Mouse (Mus musculus): Measurements from ENCODE around the gene Pcsk7.

Gene Pcsk7

DNA sequence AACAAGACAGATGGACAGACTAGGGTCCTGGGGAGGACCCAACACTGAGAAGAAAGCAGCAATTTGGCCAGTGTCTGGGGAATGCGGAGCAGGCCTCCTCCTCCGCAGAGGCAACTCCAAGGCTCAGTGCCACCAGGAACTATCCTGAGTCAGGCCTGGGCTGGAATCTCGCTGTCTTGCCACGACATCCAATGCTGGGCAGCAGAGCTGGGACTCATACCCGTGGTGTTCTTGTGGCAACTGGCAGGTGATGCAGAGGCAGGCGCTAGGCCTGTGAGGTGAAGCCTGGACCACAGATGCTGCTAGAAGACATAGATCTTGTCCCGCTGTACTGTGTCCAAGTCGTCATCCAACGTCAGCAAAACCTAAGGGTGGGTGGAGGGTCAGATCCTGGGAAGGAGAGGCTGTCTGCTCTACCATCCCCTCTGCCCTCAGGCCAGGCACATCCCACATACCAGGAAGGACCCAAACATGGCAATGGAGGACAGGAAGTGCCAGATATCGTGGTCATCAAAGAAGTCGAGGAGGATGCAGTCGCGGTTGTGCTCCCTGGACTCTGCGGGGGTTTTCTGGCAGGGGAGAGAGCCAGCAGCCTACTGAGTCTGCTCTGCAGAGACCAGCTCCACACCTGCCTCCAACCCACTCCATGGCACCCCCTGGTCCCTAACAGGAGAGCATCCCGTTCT lies 32.8 kb downstream of the Pcsk7 start:
- no peak for DNase-seq (ENCODE audit: low read depth, low spot score)

DNA sequence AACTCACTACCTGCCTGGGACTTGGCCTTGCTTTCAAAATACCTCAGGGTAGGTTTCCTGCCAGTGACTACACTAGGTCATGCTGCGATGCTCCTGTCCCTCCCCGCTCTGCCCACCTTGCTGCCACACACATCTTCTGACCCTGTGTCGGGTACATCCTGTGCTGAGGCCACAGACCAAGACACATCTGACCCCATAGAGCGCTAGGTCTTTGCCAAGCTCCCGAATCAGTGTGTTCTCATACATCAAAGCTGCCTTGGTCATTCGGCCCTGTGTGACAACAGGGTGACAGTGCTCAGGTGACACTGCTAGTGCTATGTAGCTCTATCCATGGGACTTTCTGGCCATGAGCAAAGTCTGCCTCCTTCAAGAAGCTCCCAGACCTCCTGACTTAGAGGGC lies 33.5 kb downstream of the Pcsk7 start:
- DNase-seq (ENCODE audit: low read depth, low spot score): no peak

- DNase-seq (ENCODE audit: low read depth, low spot score): no peak
These were observed 35.1 kb downstream of the Pcsk7 start for GRCm38 (mm10) chr9:45941329-45941888.

DNA sequence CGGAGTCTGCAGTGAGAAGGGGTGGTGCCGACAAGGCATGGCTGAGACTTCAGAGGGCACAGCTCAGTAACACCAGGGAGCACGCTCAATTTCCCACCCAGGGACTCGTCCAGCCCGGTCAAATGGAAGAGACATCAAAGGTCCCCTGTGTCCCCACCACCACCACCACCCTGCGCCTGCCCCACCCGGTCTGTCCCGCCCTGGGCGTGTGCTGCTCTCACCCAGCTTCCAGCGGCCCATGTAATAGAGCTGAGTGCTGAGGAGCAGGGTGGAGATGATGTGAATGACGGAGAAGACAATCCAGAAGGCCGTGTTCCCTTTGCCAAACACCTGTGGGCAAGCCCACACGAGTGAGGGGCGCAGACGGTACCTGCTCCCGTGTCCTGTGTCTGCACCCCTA lies 36.2 kb downstream of the Pcsk7 start:
- DNase-seq (ENCODE audit: low read depth, low spot score): no peak

GRCm38 (mm10) chr9:45942916-45943315 lies 36.6 kb downstream of the Pcsk7 start:
- no peak for DNase-seq (ENCODE audit: low read depth, low spot score)

DNA sequence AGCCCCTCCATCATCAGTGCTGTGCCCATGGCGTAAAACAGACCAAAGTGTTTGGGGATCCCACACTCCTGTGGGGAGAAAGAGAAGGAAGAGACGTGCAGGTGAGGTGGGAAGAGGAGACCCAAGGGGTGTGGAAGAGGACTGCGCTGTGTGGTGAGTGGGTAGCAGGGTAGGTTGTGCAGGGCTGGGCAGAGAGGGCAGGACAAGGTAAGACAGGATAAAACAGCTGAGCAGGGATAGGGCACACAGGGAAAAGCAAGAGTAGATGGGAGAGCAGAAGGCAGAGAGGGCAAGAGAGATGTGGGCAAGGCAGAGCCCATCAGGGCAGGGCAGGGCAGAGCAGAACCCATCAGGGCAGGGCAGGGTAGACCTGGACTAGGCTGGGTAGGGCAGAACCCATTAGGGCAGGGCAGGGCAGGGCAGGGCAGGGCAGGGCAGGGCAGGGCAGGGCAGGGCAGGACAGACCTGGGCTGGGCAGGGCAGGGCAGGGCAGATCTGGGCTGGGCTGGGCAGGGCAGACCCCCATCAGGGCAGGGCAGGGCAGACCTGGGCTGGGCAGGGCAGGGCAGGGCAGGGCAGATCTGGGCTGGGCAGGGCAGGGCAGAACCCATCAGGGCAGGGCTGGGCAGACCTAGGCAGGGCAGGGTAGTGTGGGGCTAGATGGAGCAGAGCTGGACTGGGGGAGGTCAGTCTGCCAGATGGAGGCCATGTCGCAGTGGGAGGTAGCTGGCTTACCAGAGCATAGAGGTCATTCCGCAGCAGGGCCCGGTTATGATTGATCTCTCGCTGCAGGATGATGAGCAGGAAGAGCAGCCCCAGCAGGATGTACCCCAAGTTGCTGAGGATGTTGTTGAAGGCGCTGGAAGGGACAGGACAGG lies 37.6 kb downstream of the Pcsk7 start:
- DNase-seq (ENCODE audit: low read depth, low spot score): no peak

- DNase-seq (ENCODE audit: low read depth, low spot score): peak; percentile 93
These were observed 38.5 kb downstream of the Pcsk7 start for GRCm38 (mm10) chr9:45944506-45945400.

DNA sequence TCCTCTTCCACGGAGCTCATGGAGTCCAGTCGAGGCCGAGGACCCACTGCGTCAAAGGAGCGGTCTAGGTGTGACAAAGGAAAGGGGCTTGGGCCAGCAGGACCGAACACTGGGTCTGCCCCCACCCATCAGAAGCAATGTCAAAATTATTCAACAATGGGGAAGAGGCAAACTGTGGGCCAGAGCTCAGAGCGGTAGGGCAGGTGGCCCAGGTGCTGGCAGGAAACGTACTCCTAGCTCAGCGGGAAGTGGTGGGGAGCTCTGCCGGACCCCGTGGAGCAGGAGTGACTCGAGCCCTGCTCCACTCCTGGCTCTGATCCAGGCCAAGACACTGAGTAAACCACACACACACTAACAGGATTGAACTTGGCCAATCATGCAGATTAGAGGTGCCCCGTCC lies 39.4 kb downstream of the Pcsk7 start:
- DNase-seq (ENCODE audit: low read depth, low spot score): peak; percentile 58

GRCm38 (mm10) chr9:45946182-45946871 lies 40.0 kb downstream of the Pcsk7 start:
- DNase-seq (ENCODE audit: low read depth, low spot score): peak; percentile 47

GRCm38 (mm10) chr9:45946872-45947183 lies 40.5 kb downstream of the Pcsk7 start:
- DNase-seq (ENCODE audit: low read depth, low spot score): no peak

- no peak for DNase-seq (ENCODE audit: low read depth, low spot score)
These were observed 45.8 kb downstream of the Pcsk7 start for GRCm38 (mm10) chr9:45952057-45952456.

DNA sequence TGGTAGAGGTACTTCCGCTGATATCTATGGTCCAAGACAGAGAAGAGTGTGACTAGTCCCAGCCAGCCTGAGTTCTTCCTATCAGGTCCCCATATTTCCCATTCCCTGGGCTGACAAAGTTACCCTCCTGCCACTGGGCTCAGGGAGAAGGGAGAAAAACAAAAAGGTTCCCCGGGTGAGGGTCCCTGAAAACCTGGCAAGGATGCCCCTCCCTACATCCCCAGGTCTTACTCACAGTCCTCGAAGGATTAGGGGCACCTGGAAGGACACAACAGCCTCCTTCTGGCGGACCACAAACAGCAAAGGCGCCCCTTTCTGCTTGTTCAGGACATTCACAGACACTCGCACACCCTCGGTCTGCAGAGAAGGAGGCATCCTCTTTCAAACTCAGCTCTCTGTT lies 46.6 kb downstream of the Pcsk7 start:
- no peak for DNase-seq (ENCODE audit: low read depth, low spot score)

DNA sequence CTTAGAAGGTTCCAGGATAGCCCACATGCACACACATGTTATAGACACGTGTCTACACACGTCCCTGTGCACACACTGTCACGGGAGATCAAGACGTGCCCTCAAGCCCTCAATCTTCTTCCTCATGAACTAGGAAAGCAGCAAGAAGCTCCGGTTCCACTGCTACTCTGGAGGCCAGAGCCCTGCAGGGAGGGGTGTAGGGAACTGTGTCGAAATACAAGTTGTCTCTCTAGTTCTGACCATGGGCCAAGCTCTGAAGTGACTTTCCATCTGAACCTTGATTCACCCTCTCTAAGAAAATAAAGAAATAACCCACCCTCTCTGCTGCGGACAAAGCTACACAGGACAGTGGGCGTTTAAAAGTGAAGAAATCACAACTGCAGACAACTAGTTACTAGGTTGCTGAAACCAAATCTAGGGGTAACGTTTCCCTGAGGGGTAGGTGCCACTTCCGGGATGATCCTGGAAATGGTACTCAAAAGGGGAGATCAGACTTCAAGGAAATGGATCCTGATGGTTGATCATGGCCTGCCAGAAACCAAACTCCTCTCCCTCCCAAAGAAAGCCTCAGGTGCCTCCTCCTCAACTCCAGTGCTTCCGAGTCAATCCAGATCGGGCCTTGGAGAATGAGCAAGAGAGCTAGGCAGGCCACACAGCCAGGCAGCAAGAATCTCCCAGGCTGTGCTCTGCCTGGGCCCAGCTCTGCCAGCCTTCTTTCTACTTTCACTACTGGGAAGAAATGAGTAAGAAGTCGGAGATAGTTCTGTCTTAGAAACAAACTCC lies 47.4 kb downstream of the Pcsk7 start:
- no peak for DNase-seq (ENCODE audit: low read depth, low spot score)

DNA sequence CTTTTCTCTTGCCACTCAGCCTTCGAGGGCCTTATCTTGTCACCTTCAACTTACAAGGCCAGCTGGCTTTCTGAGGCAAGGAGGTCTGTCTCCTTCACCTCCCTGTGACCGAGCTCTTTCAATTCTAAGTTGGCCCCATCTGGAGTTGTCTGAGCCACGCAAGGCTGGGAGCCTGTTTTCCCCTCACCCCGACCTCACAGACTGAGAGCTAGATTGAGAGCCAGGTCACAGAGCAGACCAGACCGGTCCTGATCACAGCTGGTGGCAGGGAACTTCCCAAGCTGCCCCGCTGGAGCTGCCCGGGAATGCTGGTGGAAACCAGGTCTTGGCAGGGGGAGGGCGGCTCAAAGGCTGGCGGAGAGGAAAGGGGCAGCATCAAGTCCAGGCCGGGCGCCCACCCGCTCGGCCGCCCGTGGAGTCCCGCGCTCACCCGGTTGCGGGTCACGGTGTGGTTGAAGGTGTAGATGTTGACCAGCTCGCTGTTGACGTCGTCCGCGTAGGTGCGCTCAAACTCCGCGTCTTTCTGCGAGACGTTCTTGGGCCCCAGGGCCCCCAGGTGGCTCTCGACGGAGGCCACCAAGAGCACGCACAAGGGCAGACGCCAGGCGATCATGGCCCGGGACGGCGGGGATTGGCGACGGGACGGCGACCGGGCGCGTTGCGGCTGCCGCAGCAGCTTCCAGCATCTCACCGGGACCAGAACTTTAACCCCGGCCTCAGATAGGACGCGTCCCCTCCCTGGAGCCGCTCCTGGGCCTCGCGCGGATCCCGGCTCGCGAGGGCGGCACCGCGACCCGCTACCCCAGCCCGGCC lies 48.2 kb downstream of the Pcsk7 start:
- DNase-seq (ENCODE audit: low read depth, low spot score): peak; percentile 74

DNA sequence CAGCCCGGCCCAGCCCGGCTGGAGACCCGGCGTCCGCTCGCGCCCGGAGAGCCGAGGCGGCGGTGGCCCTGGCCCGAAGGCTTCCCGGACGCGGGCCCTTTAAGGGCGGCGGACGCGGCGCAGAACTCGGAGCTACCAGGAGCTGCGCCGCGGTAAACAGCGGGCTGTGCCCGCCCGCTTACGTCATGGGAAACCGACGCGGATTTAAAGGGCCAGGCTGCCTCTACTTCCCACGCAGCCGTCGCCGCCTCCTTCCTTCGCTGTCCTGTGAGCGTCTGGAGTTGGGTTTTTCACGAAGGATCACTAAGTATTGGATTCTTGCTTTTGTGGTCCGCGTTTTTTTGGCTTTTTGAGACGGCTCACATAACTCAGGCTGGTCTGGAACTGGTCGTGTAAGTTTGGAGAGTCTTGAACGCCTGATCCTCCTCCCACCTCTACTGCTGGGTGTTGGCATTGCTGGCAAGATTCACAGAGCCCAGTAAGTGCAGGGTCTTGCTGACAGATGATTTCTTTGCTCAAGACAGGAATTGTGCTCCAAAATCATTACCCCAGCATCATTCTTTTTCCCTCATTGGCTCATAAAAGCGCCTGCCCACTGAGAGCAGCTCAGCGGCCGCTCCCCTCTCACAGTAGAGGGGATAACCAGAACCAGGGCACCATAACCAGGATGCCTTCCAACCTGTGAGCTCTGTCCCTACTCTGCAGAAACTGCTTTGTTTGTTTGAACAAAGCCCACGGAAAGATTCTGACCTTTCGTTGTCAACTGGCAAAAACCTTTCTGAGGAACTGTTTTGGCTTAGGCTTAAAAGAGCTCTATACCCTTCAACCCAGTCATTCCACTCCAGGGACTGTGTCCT lies 49.0 kb downstream of the Pcsk7 start, which contains the start of gene Sidt2:
Sidt2 (minus strand) TSS at position 152 of the 857 bp plus-strand sequence.
- peak; percentile 94 for DNase-seq (ENCODE audit: low read depth, low spot score)

DNA sequence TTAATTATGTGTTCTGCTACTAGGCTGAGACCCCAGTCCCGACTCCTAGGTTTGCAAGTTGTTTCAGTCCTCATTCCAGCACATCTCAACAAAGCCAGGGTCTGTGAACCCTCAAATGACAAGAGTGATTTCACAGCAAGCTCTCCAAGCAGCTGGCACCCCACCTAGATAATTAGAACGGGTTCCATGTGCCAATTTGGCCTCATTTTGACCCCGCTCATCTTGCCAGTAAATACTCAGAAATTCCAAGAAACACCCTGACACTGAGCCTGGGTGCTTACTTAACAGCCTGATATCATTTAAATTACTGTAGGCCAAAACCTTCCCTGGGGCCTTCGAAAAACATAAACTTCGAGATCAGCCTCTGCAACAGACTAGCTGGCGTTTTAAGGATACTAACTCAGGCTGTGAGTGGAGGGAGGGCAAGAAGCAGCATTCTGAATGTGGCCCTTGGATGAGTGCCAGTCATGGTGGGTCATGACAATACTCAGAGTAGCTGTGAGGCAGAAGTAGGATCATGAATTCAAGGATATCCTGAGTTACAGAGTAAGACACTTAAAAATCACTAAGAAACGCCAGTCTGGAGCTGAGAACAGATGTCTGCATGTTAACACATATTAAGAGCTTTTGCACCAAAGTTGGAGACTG lies 51.9 kb downstream of the Pcsk7 start:
- no peak for DNase-seq (ENCODE audit: low read depth, low spot score)

- DNase-seq (ENCODE audit: low read depth, low spot score): no peak
These were observed 52.6 kb downstream of the Pcsk7 start for GRCm38 (mm10) chr9:45958851-45959250.

GRCm38 (mm10) chr9:45959661-45960060 lies 53.4 kb downstream of the Pcsk7 start:
- no peak for DNase-seq (ENCODE audit: low read depth, low spot score)

Measured in CD4-positive helper T cell, adult 2 months (primary cell).